In genomic region chr10:128133650-128134332, GRCm38 (mm10) we compare ENCODE assay signal across 10 mouse cellular contexts. TPM values are rescaled to one million over a fixed set of nuclear protein-coding genes. Genes with fewer than 3 reads are reported as not detected.
A peak's percentile ranks its signal among the peaks of the same experiment; 100 is the strongest.
DNase-seq lines count a peak whose midpoint lies in the region; ATAC-seq lines count a peak whose summit lies in the region.
"Had no signal": no experiment of that assay in that cellular context is flagged by ENCODE, and none has a peak within 500 bp of the region (broad histone marks: within the 10 kb centered on the region; RNA-seq: fewer than 3 reads in every experiment).

No protein-coding gene starts in this region.

- H3K4me2 ChIP-seq in limb, embryonic 11.5 days (ENCODE audit: low read depth, severe bottlenecking) = no peak overlapping the region
- H3K4me2 ChIP-seq: embryonic facial prominence, embryonic 12.5 days had no signal

- no peaks in the 10 kb centered on the region for H3K9me3 ChIP-seq in limb, embryonic 11.5 days (ENCODE audit: control insufficient read depth, low read length)
- no peaks in the 10 kb centered on the region for H3K9me3 ChIP-seq in limb, embryonic 10.5 days (replicated peaks)
- H3K9me3 ChIP-seq: embryonic facial prominence, embryonic 12.5 days had no signal

- H3K27me3 ChIP-seq in limb, embryonic 11.5 days (ENCODE audit: control insufficient read depth, insufficient read depth, low read length) = no peaks in the 10 kb centered on the region
- H3K27me3 ChIP-seq in limb, embryonic 10.5 days (ENCODE audit: low read depth, poor library complexity, severe bottlenecking) = no peaks in the 10 kb centered on the region
- H3K27me3 ChIP-seq: embryonic facial prominence, embryonic 12.5 days had no signal

- whole genome bisulfite sequencing in limb, embryonic 11.5 days = 63% methylated on average over 13 of the region's 13 CpGs
- 63% methylated on average over 13 of the region's 13 CpGs for WGBS in limb, embryonic 10.5 days

- no peak for DNase-seq in limb, embryonic 11.5 days (ENCODE audit: low spot score)
- DNase-seq in limb, embryonic 10.5 days (ENCODE audit: low spot score) = no peak
- DNase-seq in layer of hippocampus, postnatal 25 days (ENCODE audit: extremely low spot score in 1 of 2, low spot score in 1 of 2) = peak; percentile 27 to 32
- peak; percentile 82 for DNase-seq in right cerebral cortex, adult 2 months (ENCODE audit: low spot score in 2 of 2)
- no peak for DNase-seq in adrenal gland, postnatal 10 days
- no peak for DNase-seq in lung, postnatal 10 days
- DNase-seq in spleen, postnatal 4 days (ENCODE audit: low spot score in 2 of 2) = no peak
- DNase-seq: lung, adult 18-20 months had no signal

- H3K9ac ChIP-seq in limb, embryonic 11.5 days (ENCODE audit: low read length) = peak overlapping the region; percentile 22; the same call in 1 of the 2 replicates
- H3K9ac ChIP-seq: embryonic facial prominence, embryonic 12.5 days had no signal

- H3K4me3 ChIP-seq in limb, embryonic 11.5 days (ENCODE audit: low read depth, low read length) = no peak overlapping the region
- no peak overlapping the region for H3K4me3 ChIP-seq in limb, embryonic 10.5 days
- H3K4me3 ChIP-seq: embryonic facial prominence, embryonic 12.5 days had no signal

- no peaks in the 10 kb centered on the region for H3K4me1 ChIP-seq in limb, embryonic 11.5 days (ENCODE audit: control insufficient read depth, insufficient read depth, low read length)
- no peaks in the 10 kb centered on the region for H3K4me1 ChIP-seq in limb, embryonic 10.5 days
- H3K4me1 ChIP-seq: embryonic facial prominence, embryonic 12.5 days had no signal

- peaks cover 11% of the 10 kb centered on the region for H3K36me3 ChIP-seq in limb, embryonic 11.5 days (ENCODE audit: control insufficient read depth, insufficient read depth, low read length)
- H3K36me3 ChIP-seq in limb, embryonic 10.5 days = peaks cover 83% of the 10 kb centered on the region

- no peak overlapping the region for H3K27ac ChIP-seq in limb, embryonic 11.5 days (replicated peaks; ENCODE audit: low read depth, low read length)
- H3K27ac ChIP-seq in limb, embryonic 10.5 days = no peak overlapping the region
- H3K27ac ChIP-seq: embryonic facial prominence, embryonic 12.5 days had no signal

- no peak for ATAC-seq in limb, embryonic 11.5 days (ENCODE audit: insufficient number of reproducible peaks, low FRiP score, low TSS enrichment, low read depth)
- peak; percentile 88 for ATAC-seq in frontal cortex, adult (ENCODE audit: low TSS enrichment)

RNA-seq across cellular contexts. Expression of gene Baz2a, which starts 42.4 kb away (rescaled TPM):
- 16.7 and 17.1 TPM in 2 replicates for polyA plus RNA-seq in limb, embryonic 11.5 days (2014; fragmentation: Nextera tagmentation; extraction: Ambion mirVana)
- polyA plus RNA-seq in limb, embryonic 10.5 days (2016; fragmentation: Nextera tagmentation; extraction: Ambion mirVana) = 12.3 and 14.4 TPM in 2 replicates
- total RNA-seq in layer of hippocampus, postnatal 25 days (2021) = 10 to 100 TPM; 32.2 to 42.5 TPM
- total RNA-seq in adrenal gland, postnatal 10 days (2021) = 10 to 100 TPM; 37.1 to 51.9 TPM

RNA-seq across cellular contexts. Expression of gene Rbms2, which starts 46.3 kb away (rescaled TPM):
- polyA plus RNA-seq in limb, embryonic 11.5 days (2014; fragmentation: Nextera tagmentation; extraction: Ambion mirVana) = 25.2 and 29.8 TPM in 2 replicates
- polyA plus RNA-seq in limb, embryonic 10.5 days (2016; fragmentation: Nextera tagmentation; extraction: Ambion mirVana) = 26.4 and 32.5 TPM in 2 replicates
- total RNA-seq in layer of hippocampus, postnatal 25 days (2021) = 10 to 100 TPM; 11.5 to 11.9 TPM
- total RNA-seq in adrenal gland, postnatal 10 days (2021) = 10 to 100 TPM; 65.3 to 74.8 TPM

RNA-seq across cellular contexts. Expression of gene Atp5b, which starts 50.7 kb away (rescaled TPM):
- 2,292 and 2,394 TPM in 2 replicates for polyA plus RNA-seq in limb, embryonic 11.5 days (2014; fragmentation: Nextera tagmentation; extraction: Ambion mirVana)
- 2,336 and 2,543 TPM in 2 replicates for polyA plus RNA-seq in limb, embryonic 10.5 days (2016; fragmentation: Nextera tagmentation; extraction: Ambion mirVana)
- total RNA-seq in layer of hippocampus, postnatal 25 days (2021) = 1,000 to 10,000 TPM; 1,588 to 1,852 TPM
- total RNA-seq in adrenal gland, postnatal 10 days (2021) = 1,000 to 10,000 TPM; 4,995 to 5,524 TPM

Comparison
In these comparisons a context has a peak if more than half of its experiments do, and no peak if none do; other contexts are left out.
1. DNase-seq: peak in layer of hippocampus, postnatal 25 days (2 of 2) and right cerebral cortex, adult 2 months (2 of 2); none in limb, embryonic 11.5 days (single experiment), limb, embryonic 10.5 days (single experiment), adrenal gland, postnatal 10 days (single experiment), lung, postnatal 10 days (single experiment) and spleen, postnatal 4 days (0 of 2).
2. RNA of gene Rbms2, which starts 46.3 kb away (total RNA-seq): 65.3 to 74.8 TPM in adrenal gland, postnatal 10 days; 11.5 to 11.9 TPM in layer of hippocampus, postnatal 25 days; every median in the first group is over 4 times any median in the second.